Mouse (Mus musculus): ENCODE results near the gene Exosc2. TPM values are rescaled to one million over a fixed set of nuclear protein-coding genes. Genes with fewer than 3 reads are reported as not detected.
A peak's percentile ranks its signal among the peaks of the same experiment; 100 is the strongest.
"Not testable (repeated sequence)": the region's sequence is repeated elsewhere in the genome, so short reads cannot be mapped to it uniquely, and the experiment has no call there.

Gene Exosc2
- polyA plus RNA-seq, 1 experiment, result 24.4 TPM

DNA sequence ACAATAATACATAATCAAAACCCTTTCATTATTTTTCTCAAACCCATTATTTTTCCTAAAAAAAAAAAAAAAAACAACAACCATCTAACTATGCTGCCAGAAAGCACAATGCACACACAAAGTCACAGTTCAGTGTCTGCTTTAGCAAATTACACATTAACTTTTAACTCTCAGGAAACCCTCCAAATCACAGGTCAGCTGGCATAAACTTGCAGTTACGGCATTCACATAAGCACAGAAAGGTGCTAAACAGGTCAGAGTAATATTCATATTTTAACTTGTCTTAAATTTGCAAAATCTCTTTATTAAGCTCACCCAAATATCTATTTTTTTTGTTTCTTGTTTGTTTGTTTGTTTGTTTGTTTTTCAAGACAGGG is 6.7 kb upstream of the Exosc2 start:
- no peak overlapping the region for H3K27ac ChIP-seq (ENCODE audit: insufficient read depth, low read length)
- H3K4me1 ChIP-seq (ENCODE audit: control insufficient read depth, insufficient read depth, low read length), result no peaks in the 10 kb centered on the region
- no peak overlapping the region for H3K4me3 ChIP-seq (ENCODE audit: insufficient read depth, low read length)
- TF ChIP-seq POLR2A (IDR thresholded peaks at IDR 0.05; ENCODE audit: extremely low read depth, insufficient read depth, low read length) (no peak), CTCF (IDR thresholded peaks at IDR 0.05; ENCODE audit: extremely low read depth, insufficient read depth, low read length) (no peak)

DNA sequence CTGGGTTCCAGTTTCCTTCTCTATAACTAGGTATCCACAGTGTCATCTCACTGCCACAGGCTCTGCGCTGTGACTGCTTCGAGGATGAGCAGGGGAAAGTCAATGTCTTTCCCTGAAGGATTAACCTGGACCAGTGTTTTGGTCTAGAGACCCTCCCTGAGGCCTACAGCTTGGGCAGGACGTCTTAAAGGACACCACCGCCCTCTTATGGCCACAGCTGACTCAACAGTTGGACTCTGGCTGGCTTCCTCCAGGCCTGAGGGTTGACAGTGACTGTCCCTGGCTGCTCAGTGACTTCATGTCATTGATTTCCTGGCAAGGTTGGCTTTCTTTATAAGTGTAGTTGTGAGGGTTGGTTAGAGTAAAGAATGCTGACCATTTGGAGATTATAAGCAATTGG is 3.2 kb upstream of the Exosc2 start:
- 0 out of 2 replicates have a peak, but pooled peaks cover 1% of the 10 kb centered on the region for H3K4me1 ChIP-seq (ENCODE audit: control insufficient read depth, insufficient read depth, low read length)
- TF ChIP-seq POLR2A (IDR thresholded peaks at IDR 0.05; ENCODE audit: extremely low read depth, insufficient read depth, low read length), result no peak
- TF ChIP-seq CTCF (IDR thresholded peaks at IDR 0.05; ENCODE audit: extremely low read depth, insufficient read depth, low read length), result 0 out of 2 replicates have a peak, but pooled peaks have one; percentile 21
- H3K4me3 ChIP-seq (ENCODE audit: insufficient read depth, low read length), result no peak overlapping the region
- H3K27ac ChIP-seq (ENCODE audit: insufficient read depth, low read length), result no peak overlapping the region

DNA sequence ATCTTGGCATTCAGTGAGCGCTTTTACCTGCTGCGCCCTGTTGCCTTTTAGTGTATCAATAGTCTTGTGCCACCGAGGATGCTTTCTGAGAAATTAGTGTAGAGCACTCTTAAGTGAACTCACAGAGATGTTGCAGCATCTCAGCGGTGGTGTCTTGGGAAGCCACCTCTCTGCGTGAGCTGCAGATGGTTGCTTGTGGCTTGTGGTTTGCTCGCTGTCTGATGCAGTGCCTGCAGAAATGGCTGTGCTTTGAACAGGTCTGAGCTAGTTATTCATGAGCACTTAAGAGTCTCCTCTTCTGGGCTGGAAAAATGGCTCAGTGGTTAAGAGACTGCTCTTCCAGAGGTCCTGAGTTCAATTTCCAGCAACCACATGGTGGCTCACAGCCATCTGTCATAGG is 8.1 kb downstream of the Exosc2 start:
- Histone ChIP-seq H3K4me3 (ENCODE audit: insufficient read depth, low read length) (no peak overlapping the region), H3K27ac (ENCODE audit: insufficient read depth, low read length) (no peak overlapping the region), H3K4me1 (ENCODE audit: control insufficient read depth, insufficient read depth, low read length) (no peaks in the 10 kb centered on the region)
- TF ChIP-seq CTCF (IDR thresholded peaks at IDR 0.05; ENCODE audit: extremely low read depth, insufficient read depth, low read length) (no peak), POLR2A (IDR thresholded peaks at IDR 0.05; ENCODE audit: extremely low read depth, insufficient read depth, low read length) (no peak)

DNA sequence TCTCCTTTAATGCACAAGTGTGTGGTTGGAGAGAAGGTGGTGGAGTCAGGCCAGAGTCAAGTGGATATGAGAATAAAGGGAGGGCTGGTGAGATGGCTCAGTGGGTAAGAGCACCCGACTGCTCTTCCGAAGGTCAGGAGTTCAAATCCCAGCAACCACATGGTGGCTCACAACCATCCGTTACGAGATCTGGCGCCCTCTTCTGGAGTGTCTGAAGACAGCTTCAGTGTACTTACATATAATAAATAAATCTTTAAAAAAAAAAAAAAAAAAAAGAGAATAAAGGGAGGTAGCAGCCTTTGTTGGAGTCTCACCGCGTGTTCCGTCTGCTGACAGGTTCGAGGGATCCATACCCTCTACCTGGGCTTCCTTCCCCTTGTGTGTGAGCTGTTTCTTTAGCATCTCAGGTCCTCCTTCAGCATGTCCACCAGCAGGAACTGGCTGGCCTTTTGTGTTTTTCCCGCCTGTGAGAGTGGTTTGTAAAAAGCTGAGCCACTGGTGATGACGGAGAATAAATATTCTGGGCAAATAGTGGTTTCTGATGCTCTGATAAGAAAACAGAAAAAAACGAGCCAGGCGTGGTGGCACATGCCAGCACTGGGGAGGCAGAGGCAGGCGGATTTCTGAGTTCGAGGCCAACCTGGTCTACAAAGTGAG is 10.7 kb downstream of the Exosc2 start:
- H3K27ac ChIP-seq (ENCODE audit: insufficient read depth, low read length); H3K4me3 ChIP-seq (ENCODE audit: insufficient read depth, low read length); H3K4me1 ChIP-seq (ENCODE audit: control insufficient read depth, insufficient read depth, low read length): not testable (repeated sequence)

DNA sequence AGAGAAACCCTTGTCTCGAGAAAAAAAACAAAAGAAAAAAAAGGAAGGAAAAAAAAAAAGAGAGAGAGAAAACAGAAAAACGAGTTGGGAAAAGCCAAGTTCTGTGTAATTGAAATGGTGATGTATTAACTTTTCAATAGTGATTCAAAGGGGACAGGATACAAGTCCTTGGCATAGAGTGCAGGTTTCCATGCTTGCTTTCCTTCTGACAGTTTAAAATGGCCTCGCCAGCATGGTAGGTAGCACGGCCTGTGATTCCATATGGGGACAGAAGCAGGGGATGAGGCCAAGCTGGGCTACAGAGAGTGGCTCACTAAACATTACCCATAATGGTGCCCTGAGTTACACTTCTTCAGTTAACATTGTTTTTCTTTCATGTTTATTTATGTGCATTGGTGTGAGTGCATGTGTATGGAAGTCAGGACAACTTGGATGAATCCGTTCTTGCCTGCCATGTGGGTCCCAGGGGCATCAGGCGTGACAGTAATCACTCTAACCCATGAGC is 11.3 kb downstream of the Exosc2 start:
- no peaks in the 10 kb centered on the region for H3K4me1 ChIP-seq (ENCODE audit: control insufficient read depth, insufficient read depth, low read length)

DNA sequence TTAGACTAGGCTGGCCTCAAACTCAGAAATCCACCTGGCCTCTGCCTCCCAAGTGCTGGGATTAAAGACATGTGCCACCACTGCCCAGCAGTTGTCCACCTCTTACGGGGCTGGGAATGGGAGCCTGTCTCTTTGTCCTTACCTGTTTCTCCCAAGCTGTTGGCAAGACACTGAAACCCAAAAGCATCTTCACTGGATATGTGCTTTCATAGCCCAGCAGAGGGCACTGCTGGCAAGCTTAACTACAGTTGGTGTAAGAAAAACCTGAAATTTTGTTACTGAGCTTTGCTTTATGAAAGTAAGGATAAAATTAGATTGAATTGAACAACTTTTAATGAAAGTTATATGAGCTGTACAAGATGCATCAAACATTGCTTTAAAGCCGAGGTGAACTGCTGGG is 13.2 kb downstream of the Exosc2 start:
- TF ChIP-seq POLR2A (IDR thresholded peaks at IDR 0.05; ENCODE audit: extremely low read depth, insufficient read depth, low read length) (no peak), CTCF (IDR thresholded peaks at IDR 0.05; ENCODE audit: extremely low read depth, insufficient read depth, low read length) (peak; percentile 84)
- H3K27ac ChIP-seq (ENCODE audit: insufficient read depth, low read length), result no peak overlapping the region
- H3K4me1 ChIP-seq (ENCODE audit: control insufficient read depth, insufficient read depth, low read length), result no peaks in the 10 kb centered on the region
- H3K4me3 ChIP-seq (ENCODE audit: insufficient read depth, low read length), result no peak overlapping the region

More for the DNA sequence above, 11.3 kb downstream of the Exosc2 start:
- no peak overlapping the region for H3K4me3 ChIP-seq (ENCODE audit: insufficient read depth, low read length)
- TF ChIP-seq POLR2A (IDR thresholded peaks at IDR 0.05; ENCODE audit: extremely low read depth, insufficient read depth, low read length), result no peak
- no peak for TF ChIP-seq CTCF (IDR thresholded peaks at IDR 0.05; ENCODE audit: extremely low read depth, insufficient read depth, low read length)
- no peak overlapping the region for H3K27ac ChIP-seq (ENCODE audit: insufficient read depth, low read length)

DNA sequence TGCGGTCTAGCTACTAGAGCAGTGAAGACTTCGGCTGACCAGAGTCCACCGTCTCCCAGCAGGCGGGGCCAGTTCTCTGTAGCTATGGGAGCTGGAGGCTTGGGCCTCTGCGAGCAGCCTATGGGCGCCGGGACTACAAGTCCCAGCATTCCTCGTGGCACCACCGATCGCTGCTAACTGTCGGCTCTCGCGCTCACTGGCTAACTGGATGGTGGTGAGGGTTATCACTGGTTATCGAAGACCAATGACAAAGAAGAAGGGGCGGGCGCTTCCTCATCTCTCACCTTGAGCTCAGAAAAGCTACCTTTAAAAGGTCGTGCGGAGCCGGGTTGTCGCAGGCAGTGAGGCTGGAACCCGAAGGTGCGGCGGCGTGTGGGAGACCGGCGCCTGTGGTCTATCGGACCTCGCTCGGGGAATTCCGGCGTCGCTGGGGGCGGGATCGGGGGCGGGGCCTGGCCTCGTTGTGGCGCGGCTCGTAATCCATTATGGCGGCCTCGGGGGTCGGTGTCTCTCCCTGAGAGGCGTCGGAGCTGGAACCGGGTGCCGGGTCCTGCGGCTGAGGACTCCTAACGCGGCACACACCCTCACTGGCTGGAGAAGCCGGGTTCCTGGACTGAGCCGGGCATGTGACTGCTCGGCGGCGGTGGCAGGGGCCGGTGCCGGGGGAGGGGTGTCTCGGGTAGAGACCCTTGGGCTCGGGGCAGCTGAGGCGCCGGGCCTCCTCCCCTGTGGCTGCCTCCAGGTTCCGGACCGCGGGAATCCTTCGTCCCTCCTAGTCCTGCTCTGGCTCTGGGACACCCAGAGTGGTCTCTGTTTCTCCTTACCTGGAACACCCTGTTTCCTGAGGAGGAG is 17.8 kb downstream of the Exosc2 start, which contains the start of gene Abl1:
TSS of gene Abl1 (plus strand) at position 303 of the 852 bp plus-strand sequence.
- peak within 1 kb of the TSS; percentile 77 for H3K4me3 ChIP-seq (ENCODE audit: insufficient read depth, low read length)
- H3K27ac ChIP-seq (ENCODE audit: insufficient read depth, low read length), result peak within 1 kb of the TSS; percentile 61; the same call in 1 of the 2 replicates
- H3K4me1 ChIP-seq (ENCODE audit: control insufficient read depth, insufficient read depth, low read length), result peaks cover 3% of the 10 kb centered on the region
- TF ChIP-seq POLR2A (IDR thresholded peaks at IDR 0.05; ENCODE audit: extremely low read depth, insufficient read depth, low read length), result peak; percentile 64; the same call in 1 of the 2 replicates
- TF ChIP-seq CTCF (IDR thresholded peaks at IDR 0.05; ENCODE audit: extremely low read depth, insufficient read depth, low read length), result peak; percentile 12; the same call in 1 of the 2 replicates

DNA sequence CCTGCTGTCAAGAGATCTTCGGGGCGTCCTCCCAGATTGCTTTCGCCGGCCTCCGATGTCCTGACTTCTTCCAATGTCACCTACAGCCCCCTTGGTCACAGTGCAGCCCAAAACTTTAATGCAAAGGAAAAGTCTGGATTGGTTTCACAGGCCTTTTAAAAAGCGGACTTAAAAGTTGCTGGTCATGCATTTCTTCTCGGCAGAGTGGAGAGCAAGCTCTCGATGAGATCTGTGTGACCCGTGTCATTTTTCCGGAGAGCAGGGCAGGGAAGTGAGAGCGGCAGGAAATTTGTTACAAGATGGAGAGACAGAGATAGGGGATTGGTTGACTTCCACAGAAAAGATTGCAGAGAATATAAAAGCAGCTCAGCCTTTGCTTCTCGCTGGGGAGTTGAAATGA is 18.5 kb downstream of the Exosc2 start:
- Histone ChIP-seq H3K4me1 (ENCODE audit: control insufficient read depth, insufficient read depth, low read length) (peaks cover 3% of the 10 kb centered on the region), H3K27ac (ENCODE audit: insufficient read depth, low read length) (0 out of 2 replicates have a peak overlapping the region, but pooled peaks have one; percentile 30), H3K4me3 (ENCODE audit: insufficient read depth, low read length) (peak overlapping the region; percentile 77)
- no peak for TF ChIP-seq POLR2A (IDR thresholded peaks at IDR 0.05; ENCODE audit: extremely low read depth, insufficient read depth, low read length)
- no peak for TF ChIP-seq CTCF (IDR thresholded peaks at IDR 0.05; ENCODE audit: extremely low read depth, insufficient read depth, low read length)

DNA sequence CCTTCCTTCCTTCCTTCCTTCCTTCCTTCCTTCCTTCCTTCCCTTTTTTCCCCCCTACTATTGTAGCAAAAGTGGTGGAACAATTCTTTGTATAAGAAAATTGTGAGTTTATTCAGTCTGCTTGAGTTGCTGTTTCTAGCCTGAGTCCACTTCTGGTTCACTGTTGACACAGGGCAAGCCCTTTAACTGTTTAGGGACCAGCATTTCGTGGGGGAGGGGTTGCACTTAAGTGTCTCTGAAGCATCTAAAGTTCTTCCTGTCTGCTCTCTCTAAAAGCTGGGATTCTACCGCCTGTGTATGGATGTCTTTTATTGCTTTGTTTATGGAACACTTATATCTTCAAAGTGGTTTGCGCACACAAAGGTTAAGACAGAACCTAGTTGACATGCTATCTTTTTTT is 19.5 kb downstream of the Exosc2 start:
- TF ChIP-seq CTCF (IDR thresholded peaks at IDR 0.05; ENCODE audit: extremely low read depth, insufficient read depth, low read length), result no peak
- no peak for TF ChIP-seq POLR2A (IDR thresholded peaks at IDR 0.05; ENCODE audit: extremely low read depth, insufficient read depth, low read length)
- peaks cover 3% of the 10 kb centered on the region for H3K4me1 ChIP-seq (ENCODE audit: control insufficient read depth, insufficient read depth, low read length)

More for the DNA sequence above, 19.5 kb downstream of the Exosc2 start:
- no peak overlapping the region for H3K27ac ChIP-seq (ENCODE audit: insufficient read depth, low read length)
- peak overlapping the region; percentile 77 for H3K4me3 ChIP-seq (ENCODE audit: insufficient read depth, low read length)

All from cortical plate, adult 2 months (tissue).